Mouse (Mus musculus) thymus, adult 2 months (tissue): ENCODE measurements around the gene Mcoln1.

Experiments used
- CTCF ChIP-seq: fragments of 200-500 bp; IDR thresholded peaks from 2 replicates; pipeline ENCODE4 v1.5.1; 2012; ENCODE audit warnings: mild to moderate bottlenecking, control low read depth, low read length, moderate library complexity, borderline replicate concordance; ENCODE audit not compliant: control insufficient read depth, poor library complexity, insufficient read depth; ENCODE audit errors: extremely low read depth
- POLR2A ChIP-seq: fragments of 200-500 bp; IDR thresholded peaks from 2 replicates; pipeline ENCODE4 v1.6.1; 2012; ENCODE audit warnings: mild to moderate bottlenecking, low read length, control low read depth, moderate library complexity; ENCODE audit not compliant: control insufficient read depth, poor library complexity, insufficient read depth; ENCODE audit errors: extremely low read depth

DNA sequence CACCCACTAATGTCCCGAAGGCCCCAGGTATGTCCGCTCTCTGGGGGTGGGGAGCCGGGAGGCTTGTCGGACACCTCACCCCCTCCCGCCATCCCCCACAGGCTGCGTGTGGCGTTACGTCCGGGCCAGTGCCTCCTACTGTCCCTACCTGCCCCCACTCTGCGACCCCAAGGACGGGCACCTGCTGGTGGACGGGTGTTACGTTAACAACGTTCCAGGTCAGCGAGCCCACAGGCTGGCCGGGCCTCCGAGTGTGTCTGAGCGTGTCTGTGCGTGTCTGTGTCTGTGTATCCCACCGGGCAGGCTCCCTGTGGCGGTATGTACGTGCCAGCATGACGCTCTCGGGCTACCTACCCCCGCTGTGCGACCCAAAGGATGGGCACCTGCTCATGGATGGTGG, 37.4 kb downstream of the Mcoln1 start:
- no peak for TF ChIP-seq CTCF
- TF ChIP-seq POLR2A, result no peak
